Mouse (Mus musculus) midbrain, embryonic 12.5 days (tissue): ENCODE measurements around the gene Gp1ba. TPM values are rescaled to one million over a fixed set of nuclear protein-coding genes. Genes with fewer than 3 reads are reported as not detected.
A peak's percentile ranks its signal among the peaks of the same experiment; 100 is the strongest.

Experiments
- ATAC-seq: fragments of 200-750 bp; cut with Nextera tagmentation; 2 replicates; pipeline ENCODE4 v1.8.0; 2017; ENCODE audit warnings: low read depth, moderate TSS enrichment, moderate library complexity; ENCODE audit not compliant: low FRiP score
- H3K27ac ChIP-seq: fragments of 300-500 bp; sonication (generic); replicated peaks from 2 replicates; pipeline ENCODE4 v1.5.1; 2016; ENCODE audit warnings: mild to moderate bottlenecking
- H3K27me3 ChIP-seq: fragments of 300-500 bp; sonication (generic); 2 replicates; pipeline ENCODE4 v1.6.1; 2016; ENCODE audit warnings: mild to moderate bottlenecking
- H3K36me3 ChIP-seq: fragments of 300-500 bp; sonication (generic); 2 replicates; pipeline ENCODE4 v1.6.1; 2016
- H3K4me1 ChIP-seq: fragments of 300-500 bp; sonication (generic); 2 replicates; pipeline ENCODE4 v1.6.1; 2016
- H3K4me2 ChIP-seq: fragments of 300-500 bp; sonication (generic); replicated peaks from 2 replicates; pipeline ENCODE4 v1.6.1; 2016; ENCODE audit warnings: mild to moderate bottlenecking, moderate library complexity
- H3K4me3 ChIP-seq: fragments of 300-500 bp; sonication (generic); 2 replicates; pipeline ENCODE4 v1.5.1; 2016; ENCODE audit warnings: mild to moderate bottlenecking
- H3K9ac ChIP-seq: fragments of 300-500 bp; sonication (generic); replicated peaks from 2 replicates; pipeline ENCODE4 v1.6.1; 2016; ENCODE audit warnings: mild to moderate bottlenecking, moderate library complexity
- H3K9me3 ChIP-seq: fragments of 300-500 bp; sonication (generic); 2 replicates; pipeline ENCODE4 v1.6.1; 2016; ENCODE audit warnings: mild to moderate bottlenecking
- WGBS: fragments of 180-500 bp; shearing (Covaris S2); methylation state at CpG from one replicate; pipeline ENCODE4 v1.1.7; 2016; 5-methylcytosine and 5-hydroxymethylcytosine counted together
- polyA plus RNA-seq: library from polyadenylated mRNA; unstranded; fragments of >200 nt; fragmentation: Nextera tagmentation; extraction: Ambion mirVana; gene quantifications from 2 replicates; pipeline ENCODE4 v1.2.1, GENCODE M21; 2016

Gp1ba gene
- polyA plus RNA-seq, result 0.35 and 0.37 TPM in 2 replicates

- no peak within 1 kb of the TSS for H3K9ac ChIP-seq
- no peak for ATAC-seq
- H3K4me1 ChIP-seq, result no peaks in the 10 kb centered on the region
- H3K9me3 ChIP-seq, result no peaks in the 10 kb centered on the region
- H3K4me2 ChIP-seq, result no peak within 1 kb of the TSS
- no peak within 1 kb of the TSS for H3K4me3 ChIP-seq
- 56% methylated on average over 5 of the region's 5 CpGs for WGBS
- H3K36me3 ChIP-seq, result 0 out of 2 replicates have a peak, but pooled peaks cover 3% of the 10 kb centered on the region
- H3K27me3 ChIP-seq, result no peaks in the 10 kb centered on the region
- no peak within 1 kb of the TSS for H3K27ac ChIP-seq
These were observed at the start of gene Gp1ba for GRCm38 (mm10) chr11:70638714-70639278. Gene Gp1ba, plus strand, starts transcription at chr11:70639122.

GRCm38 (mm10) chr11:70591733-70592132 lies 47.2 kb upstream of the Gp1ba start:
- H3K4me1 ChIP-seq, result peaks cover 7% of the 10 kb centered on the region
- no peaks in the 10 kb centered on the region for H3K27me3 ChIP-seq
- H3K9ac ChIP-seq, result no peak overlapping the region
- H3K27ac ChIP-seq, result no peak overlapping the region
- H3K4me3 ChIP-seq, result no peak overlapping the region
- no peak overlapping the region for H3K4me2 ChIP-seq
- no peak for ATAC-seq
- no peaks in the 10 kb centered on the region for H3K9me3 ChIP-seq
- WGBS, result 95% methylated on average over 1 of the region's 1 CpGs
- no peaks in the 10 kb centered on the region for H3K36me3 ChIP-seq

- 86% methylated on average over 15 of the region's 15 CpGs for WGBS
- no peak overlapping the region for H3K27ac ChIP-seq
- no peaks in the 10 kb centered on the region for H3K9me3 ChIP-seq
- H3K27me3 ChIP-seq, result no peaks in the 10 kb centered on the region
- H3K9ac ChIP-seq, result no peak overlapping the region
- H3K36me3 ChIP-seq, result peaks cover 25% of the 10 kb centered on the region
- ATAC-seq, result no peak
- no peak overlapping the region for H3K4me2 ChIP-seq
- peaks cover 11% of the 10 kb centered on the region for H3K4me1 ChIP-seq
- no peak overlapping the region for H3K4me3 ChIP-seq
These were observed 44.5 kb upstream of the Gp1ba start for GRCm38 (mm10) chr11:70594253-70594989.

GRCm38 (mm10) chr11:70595638-70596037 lies 43.3 kb upstream of the Gp1ba start:
- no peak for ATAC-seq
- H3K4me1 ChIP-seq, result peaks cover 11% of the 10 kb centered on the region
- H3K27me3 ChIP-seq, result no peaks in the 10 kb centered on the region
- H3K4me3 ChIP-seq, result no peak overlapping the region
- WGBS, result 67% methylated on average over 2 of the region's 2 CpGs
- H3K36me3 ChIP-seq, result peaks cover 26% of the 10 kb centered on the region
- no peak overlapping the region for H3K4me2 ChIP-seq
- H3K27ac ChIP-seq, result peak overlapping the region; percentile 58
- H3K9me3 ChIP-seq, result no peaks in the 10 kb centered on the region
- no peak overlapping the region for H3K9ac ChIP-seq

- peaks cover 11% of the 10 kb centered on the region for H3K4me1 ChIP-seq
- no peaks in the 10 kb centered on the region for H3K27me3 ChIP-seq
- no peak for ATAC-seq
- H3K4me2 ChIP-seq, result no peak overlapping the region
- H3K4me3 ChIP-seq, result no peak overlapping the region
- no peaks in the 10 kb centered on the region for H3K9me3 ChIP-seq
- H3K36me3 ChIP-seq, result peaks cover 26% of the 10 kb centered on the region
- peak overlapping the region; percentile 58 for H3K27ac ChIP-seq
- whole genome bisulfite sequencing, result 45% methylated on average over 4 of the region's 4 CpGs
- no peak overlapping the region for H3K9ac ChIP-seq
These were observed 42.8 kb upstream of the Gp1ba start for GRCm38 (mm10) chr11:70596094-70596493.

GRCm38 (mm10) chr11:70597301-70597700 lies 41.6 kb upstream of the Gp1ba start:
- H3K27me3 ChIP-seq, result no peaks in the 10 kb centered on the region
- no peak for ATAC-seq
- H3K9ac ChIP-seq, result no peak overlapping the region
- H3K27ac ChIP-seq, result no peak overlapping the region
- H3K9me3 ChIP-seq, result no peaks in the 10 kb centered on the region
- H3K36me3 ChIP-seq, result peaks cover 35% of the 10 kb centered on the region
- no peak overlapping the region for H3K4me2 ChIP-seq
- H3K4me3 ChIP-seq, result no peak overlapping the region
- H3K4me1 ChIP-seq, result peaks cover 11% of the 10 kb centered on the region
- WGBS, result 86% methylated on average over 6 of the region's 6 CpGs

- no peak for ATAC-seq
- H3K36me3 ChIP-seq, result peaks cover 35% of the 10 kb centered on the region
- peaks cover 11% of the 10 kb centered on the region for H3K4me1 ChIP-seq
- H3K9me3 ChIP-seq, result no peaks in the 10 kb centered on the region
- H3K4me2 ChIP-seq, result no peak overlapping the region
- H3K4me3 ChIP-seq, result no peak overlapping the region
- no peak overlapping the region for H3K9ac ChIP-seq
- WGBS, result 89% methylated on average over 9 of the region's 9 CpGs
- H3K27me3 ChIP-seq, result no peaks in the 10 kb centered on the region
- H3K27ac ChIP-seq, result no peak overlapping the region
These were observed 40.4 kb upstream of the Gp1ba start for GRCm38 (mm10) chr11:70598451-70598953.

GRCm38 (mm10) chr11:70605024-70605566 lies 33.8 kb upstream of the Gp1ba start:
- Histone ChIP-seq H3K4me1 (no peaks in the 10 kb centered on the region), H3K9ac (no peak overlapping the region), H3K27me3 (no peaks in the 10 kb centered on the region), H3K4me2 (no peak overlapping the region), H3K4me3 (no peak overlapping the region), H3K36me3 (peaks cover 71% of the 10 kb centered on the region), H3K9me3 (no peaks in the 10 kb centered on the region), H3K27ac (no peak overlapping the region)
- no peak for ATAC-seq
- WGBS, result 67% methylated on average over 14 of the region's 14 CpGs

- H3K9me3 ChIP-seq, result no peaks in the 10 kb centered on the region
- WGBS, result 86% methylated on average over 12 of the region's 12 CpGs
- H3K9ac ChIP-seq, result no peak overlapping the region
- no peaks in the 10 kb centered on the region for H3K27me3 ChIP-seq
- H3K36me3 ChIP-seq, result peaks cover 81% of the 10 kb centered on the region
- no peak overlapping the region for H3K27ac ChIP-seq
- no peaks in the 10 kb centered on the region for H3K4me1 ChIP-seq
- no peak overlapping the region for H3K4me2 ChIP-seq
- no peak overlapping the region for H3K4me3 ChIP-seq
- ATAC-seq, result no peak
These were observed 32.2 kb upstream of the Gp1ba start for GRCm38 (mm10) chr11:70606717-70607116.

GRCm38 (mm10) chr11:70607611-70608010 lies 31.3 kb upstream of the Gp1ba start:
- no peak overlapping the region for H3K4me2 ChIP-seq
- no peaks in the 10 kb centered on the region for H3K27me3 ChIP-seq
- H3K4me1 ChIP-seq, result no peaks in the 10 kb centered on the region
- H3K9ac ChIP-seq, result no peak overlapping the region
- H3K4me3 ChIP-seq, result no peak overlapping the region
- ATAC-seq, result no peak
- H3K27ac ChIP-seq, result no peak overlapping the region
- H3K36me3 ChIP-seq, result peaks cover 83% of the 10 kb centered on the region
- no peaks in the 10 kb centered on the region for H3K9me3 ChIP-seq
- 90% methylated on average over 9 of the region's 9 CpGs for WGBS

- WGBS, result 89% methylated on average over 25 of the region's 26 CpGs
- no peak for ATAC-seq
- Histone ChIP-seq H3K36me3 (peaks cover 92% of the 10 kb centered on the region), H3K27ac (no peak overlapping the region), H3K27me3 (no peaks in the 10 kb centered on the region), H3K4me1 (no peaks in the 10 kb centered on the region), H3K4me2 (no peak overlapping the region), H3K4me3 (no peak overlapping the region), H3K9ac (no peak overlapping the region), H3K9me3 (no peaks in the 10 kb centered on the region)
These were observed 30.4 kb upstream of the Gp1ba start for GRCm38 (mm10) chr11:70608381-70609066.

GRCm38 (mm10) chr11:70610752-70611151 lies 28.2 kb upstream of the Gp1ba start:
- 78% methylated on average over 4 of the region's 4 CpGs for WGBS
- peaks cover 8% of the 10 kb centered on the region for H3K27me3 ChIP-seq
- no peaks in the 10 kb centered on the region for H3K9me3 ChIP-seq
- ATAC-seq, result no peak
- H3K9ac ChIP-seq, result no peak overlapping the region
- H3K36me3 ChIP-seq, result peaks cover 77% of the 10 kb centered on the region
- no peak overlapping the region for H3K27ac ChIP-seq
- peaks cover 11% of the 10 kb centered on the region for H3K4me1 ChIP-seq
- no peak overlapping the region for H3K4me2 ChIP-seq
- H3K4me3 ChIP-seq, result no peak overlapping the region
